Mouse (Mus musculus) forebrain, embryonic 11.5 days (tissue): Measurements from ENCODE around the gene As3mt. TPM values are rescaled to one million over a fixed set of nuclear protein-coding genes. Genes with fewer than 3 reads are reported as not detected.
A peak's percentile ranks its signal among the peaks of the same experiment; 100 is the strongest.

Source experiments
- ATAC-seq: fragments of 200-750 bp; cut with Nextera tagmentation; replicated peaks from 2 replicates; pipeline ENCODE4 v1.8.0; 2017; ENCODE audit warnings: moderate TSS enrichment; ENCODE audit not compliant: low FRiP score
- DNase-seq: peaks from one replicate; pipeline ENCODE4 v3.0.0-alpha.2; 2017; ENCODE audit warnings: low spot score
- H3K27ac ChIP-seq: fragments of 300-500 bp; sonication (generic); 2 replicates; pipeline ENCODE4 v1.5.1; 2014; ENCODE audit warnings: low read depth, low read length
- H3K27me3 ChIP-seq: fragments of 300-500 bp; sonication (generic); 2 replicates; pipeline ENCODE4 v1.6.1; 2014; ENCODE audit warnings: mild to moderate bottlenecking, low read length, mixed read lengths; ENCODE audit not compliant: control insufficient read depth, insufficient read depth
- H3K36me3 ChIP-seq: fragments of 300-500 bp; sonication (generic); 2 replicates; pipeline ENCODE4 v1.6.1; 2014; ENCODE audit warnings: mild to moderate bottlenecking, low read length, moderate library complexity, mixed read lengths; ENCODE audit not compliant: control insufficient read depth, insufficient read depth
- H3K4me1 ChIP-seq: fragments of 300-500 bp; sonication (generic); replicated peaks from 2 replicates; pipeline ENCODE4 v1.6.1; 2014; ENCODE audit warnings: low read length, mixed read lengths; ENCODE audit not compliant: control insufficient read depth, insufficient read depth
- H3K4me2 ChIP-seq: fragments of 300-500 bp; sonication (generic); 2 replicates; pipeline ENCODE4 v1.6.1; 2014; ENCODE audit warnings: low read depth, mild to moderate bottlenecking, low read length, moderate library complexity, mixed read lengths; ENCODE audit not compliant: severe bottlenecking
- H3K4me3 ChIP-seq: fragments of 300-500 bp; sonication (generic); 2 replicates; pipeline ENCODE4 v1.5.1; 2014; ENCODE audit warnings: low read depth, low read length
- H3K9ac ChIP-seq: fragments of 300-500 bp; sonication (generic); 2 replicates; pipeline ENCODE4 v1.6.1; 2014; ENCODE audit warnings: low read length
- H3K9me3 ChIP-seq: fragments of 300-500 bp; sonication (generic); 2 replicates; pipeline ENCODE4 v1.6.1; 2016; ENCODE audit warnings: low read length, mixed read lengths; ENCODE audit not compliant: control insufficient read depth
- WGBS: fragments of 180-500 bp; shearing (Covaris S2); extraction: QIAGEN DNeasy Blood & Tissue Kit; methylation state at CpG from one replicate; pipeline ENCODE4 v1.1.7; 2014; 5-methylcytosine and 5-hydroxymethylcytosine counted together
- polyA plus RNA-seq: library from polyadenylated mRNA; unstranded; fragments of >200 nt; fragmentation: Nextera tagmentation; extraction: Ambion mirVana; gene quantifications from 2 replicates; pipeline ENCODE4 v1.2.1, GENCODE M21; 2014

As3mt gene
- polyA plus RNA-seq, 1 experiment from 2014 or later: 19.4 TPM

DNA sequence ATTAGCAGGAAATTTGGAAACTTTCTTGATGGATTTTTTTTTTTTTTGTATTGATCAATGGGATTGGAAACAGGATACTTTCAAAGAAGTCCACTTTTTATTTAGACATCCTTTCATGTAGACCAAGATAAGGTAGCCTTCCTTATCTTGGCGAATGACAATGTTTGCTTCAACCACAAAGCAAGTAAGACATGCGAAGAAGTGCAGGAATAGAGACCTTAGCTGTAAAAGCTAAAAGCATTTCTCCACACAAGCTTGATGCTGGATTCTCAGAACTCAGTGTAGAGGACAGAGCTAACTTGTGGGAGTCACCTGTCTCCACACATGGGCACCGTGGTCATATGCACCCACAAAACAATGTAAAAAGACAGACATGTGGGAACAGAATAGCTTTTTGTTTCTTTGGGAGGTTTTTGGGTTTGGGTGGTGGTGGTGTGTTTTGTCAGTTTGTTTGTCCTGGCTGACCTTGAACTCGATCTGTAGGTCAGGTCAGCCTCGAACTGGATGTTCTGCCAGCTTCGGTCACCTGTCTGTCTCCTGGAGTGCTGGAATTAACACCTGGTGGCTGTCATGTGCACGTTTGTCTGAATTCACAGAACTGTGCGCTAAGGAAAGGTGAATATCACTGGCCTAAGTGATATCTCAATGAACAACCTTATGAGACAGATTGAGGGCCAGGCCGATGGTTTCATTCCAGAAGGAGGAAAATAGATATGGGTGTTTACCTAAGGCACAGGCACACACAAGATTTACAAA lies 540 bp upstream of the As3mt start:
- H3K4me1 ChIP-seq: peaks cover 3% of the 10 kb centered on the region; the same call in 1 of the 2 replicates
- WGBS: 83% methylated on average over 9 of the region's 9 CpGs
- no peak overlapping the region for H3K4me2 ChIP-seq
- H3K4me3 ChIP-seq: no peak overlapping the region
- ATAC-seq: no peak
- no peak overlapping the region for H3K27ac ChIP-seq
- H3K9me3 ChIP-seq: no peaks in the 10 kb centered on the region
- H3K36me3 ChIP-seq: no peaks in the 10 kb centered on the region
- no peaks in the 10 kb centered on the region for H3K27me3 ChIP-seq
- H3K9ac ChIP-seq: no peak overlapping the region
- DNase-seq: no peak

DNA sequence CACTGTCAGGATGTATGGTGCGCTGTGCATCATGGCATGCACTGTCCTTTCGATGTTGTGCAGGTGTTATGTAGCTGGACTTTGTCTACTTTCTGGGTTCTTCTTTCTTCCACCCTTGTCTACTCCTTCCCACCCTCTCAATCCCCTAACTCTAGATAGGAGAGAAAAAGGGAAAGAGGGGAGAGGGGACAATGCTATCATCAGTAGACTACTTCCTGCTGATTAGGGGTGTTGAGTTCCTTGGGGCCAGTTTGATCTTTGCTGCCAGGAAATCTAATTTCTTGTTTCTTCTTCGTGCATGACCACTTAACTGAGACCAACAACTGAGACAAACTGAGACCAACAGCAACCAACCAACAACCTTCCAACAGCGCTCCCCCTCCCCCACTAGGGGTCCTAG lies 3.4 kb downstream of the As3mt start:
- H3K9me3 ChIP-seq: no peaks in the 10 kb centered on the region
- H3K4me1 ChIP-seq: peaks cover 3% of the 10 kb centered on the region; the same call in 1 of the 2 replicates
- no peak overlapping the region for H3K4me3 ChIP-seq
- no peak overlapping the region for H3K4me2 ChIP-seq
- no peaks in the 10 kb centered on the region for H3K27me3 ChIP-seq
- DNase-seq: peak; percentile 10
- WGBS: 91% methylated on average over 4 of the region's 4 CpGs
- H3K9ac ChIP-seq: no peak overlapping the region
- H3K36me3 ChIP-seq: no peaks in the 10 kb centered on the region
- no peak for ATAC-seq
- H3K27ac ChIP-seq: no peak overlapping the region

- WGBS: 95% methylated on average over 8 of the region's 8 CpGs
- Histone ChIP-seq H3K4me1 (no peaks in the 10 kb centered on the region), H3K27me3 (no peaks in the 10 kb centered on the region), H3K9ac (no peak overlapping the region), H3K27ac (no peak overlapping the region), H3K4me3 (no peak overlapping the region), H3K9me3 (no peaks in the 10 kb centered on the region), H3K4me2 (no peak overlapping the region), H3K36me3 (no peaks in the 10 kb centered on the region)
- ATAC-seq: no peak
- no peak for DNase-seq
Measured at GRCm38 (mm10) chr19:46714234-46714633, 7.0 kb downstream of the As3mt start.

GRCm38 (mm10) chr19:46715016-46715415 lies 7.8 kb downstream of the As3mt start:
- DNase-seq: no peak
- ATAC-seq: no peak
- Histone ChIP-seq H3K4me1 (no peaks in the 10 kb centered on the region), H3K36me3 (no peaks in the 10 kb centered on the region), H3K4me2 (no peak overlapping the region), H3K27ac (no peak overlapping the region), H3K27me3 (no peaks in the 10 kb centered on the region), H3K9ac (no peak overlapping the region), H3K4me3 (no peak overlapping the region), H3K9me3 (no peaks in the 10 kb centered on the region)
- WGBS: 84% methylated on average over 8 of the region's 8 CpGs

DNA sequence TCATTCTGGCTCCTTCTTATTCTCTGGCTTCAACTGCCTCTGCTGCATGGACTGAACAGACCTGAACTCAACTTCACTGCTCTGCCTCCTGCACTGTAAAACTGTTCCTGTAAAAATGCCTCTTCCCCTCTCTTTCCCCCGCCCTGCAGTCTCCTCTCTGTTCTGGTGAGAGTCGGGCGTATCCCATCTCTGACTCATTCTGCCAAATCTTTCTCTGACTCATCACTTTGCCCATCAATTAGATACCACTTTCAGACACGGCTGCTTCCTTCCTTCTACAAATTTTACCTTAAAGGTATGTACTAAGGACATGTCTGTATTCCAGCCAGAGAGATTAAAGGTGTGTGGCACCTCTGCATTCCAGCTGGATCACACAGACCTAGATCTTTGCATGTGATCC lies 10.9 kb downstream of the As3mt start:
- 90% methylated on average over 4 of the region's 4 CpGs for WGBS
- ATAC-seq (no peak), DNase-seq (no peak)
- H3K4me1 ChIP-seq: no peaks in the 10 kb centered on the region
- H3K9ac ChIP-seq: no peak overlapping the region
- no peaks in the 10 kb centered on the region for H3K9me3 ChIP-seq
- H3K27me3 ChIP-seq: no peaks in the 10 kb centered on the region
- H3K27ac ChIP-seq: no peak overlapping the region
- H3K4me3 ChIP-seq: no peak overlapping the region
- no peak overlapping the region for H3K4me2 ChIP-seq
- H3K36me3 ChIP-seq: no peaks in the 10 kb centered on the region

DNA sequence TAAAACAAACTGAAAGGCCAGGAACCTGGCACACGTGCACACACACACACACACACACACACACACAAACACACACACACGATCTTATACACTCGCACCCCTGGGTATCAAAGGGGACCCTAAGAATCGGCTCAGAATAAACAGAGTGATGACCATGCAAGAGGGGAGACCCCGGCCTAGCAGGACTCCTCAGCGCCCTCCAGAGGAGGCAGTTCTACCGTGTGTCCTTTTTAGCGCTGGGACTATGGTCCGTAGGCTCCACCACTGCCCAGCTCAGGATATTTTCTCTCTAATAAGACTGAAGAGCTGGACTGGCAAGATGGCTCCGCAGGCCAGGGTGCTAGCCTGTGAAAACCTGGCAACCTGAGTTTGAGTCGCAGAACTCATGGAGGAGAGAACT lies 17.2 kb downstream of the As3mt start:
- Histone ChIP-seq H3K4me3 (no peak overlapping the region), H3K27ac (no peak overlapping the region), H3K9ac (no peak overlapping the region), H3K27me3 (no peaks in the 10 kb centered on the region), H3K4me1 (no peaks in the 10 kb centered on the region), H3K4me2 (no peak overlapping the region), H3K9me3 (no peaks in the 10 kb centered on the region), H3K36me3 (no peaks in the 10 kb centered on the region)
- ATAC-seq (no peak), DNase-seq (peak; percentile 46)
- WGBS: 67% methylated on average over 11 of the region's 11 CpGs

- Histone ChIP-seq H3K4me3 (no peak overlapping the region), H3K4me2 (no peak overlapping the region), H3K9ac (no peak overlapping the region), H3K27ac (no peak overlapping the region), H3K4me1 (no peaks in the 10 kb centered on the region), H3K27me3 (no peaks in the 10 kb centered on the region), H3K9me3 (no peaks in the 10 kb centered on the region), H3K36me3 (no peaks in the 10 kb centered on the region)
- peak; percentile 13 for DNase-seq
- no peak for ATAC-seq
- whole genome bisulfite sequencing: 97% methylated on average over 8 of the region's 8 CpGs
Measured at GRCm38 (mm10) chr19:46726142-46726541, 18.9 kb downstream of the As3mt start.

GRCm38 (mm10) chr19:46727140-46727736 lies 20.0 kb downstream of the As3mt start:
- Histone ChIP-seq H3K36me3 (no peaks in the 10 kb centered on the region), H3K4me1 (no peaks in the 10 kb centered on the region), H3K27me3 (no peaks in the 10 kb centered on the region), H3K9ac (no peak overlapping the region), H3K4me2 (no peak overlapping the region), H3K4me3 (no peak overlapping the region), H3K27ac (no peak overlapping the region), H3K9me3 (no peaks in the 10 kb centered on the region)
- WGBS: 67% methylated on average over 8 of the region's 8 CpGs
- DNase-seq (peak; percentile 47), ATAC-seq (peak; percentile 51; the same call in 1 of the 2 replicates)
